Mouse (Mus musculus) embryonic facial prominence, embryonic 14.5 days (tissue): ENCODE data around the gene Dusp12. TPM values are rescaled to one million over a fixed set of nuclear protein-coding genes. Genes with fewer than 3 reads are reported as not detected.

Experiments used
- ATAC-seq: fragments of 200-750 bp; cut with Nextera tagmentation; 2 replicates; pipeline ENCODE4 v1.8.0; 2017; ENCODE audit warnings: low read depth, moderate number of reproducible peaks, moderate TSS enrichment
- DNase-seq: peaks from one replicate; pipeline ENCODE4 v3.0.0-alpha.2; 2015; ENCODE audit warnings: low spot score
- H3K27ac ChIP-seq: fragments of 300-500 bp; sonication (generic); replicated peaks from 2 replicates; pipeline ENCODE4 v1.5.1; 2014; ENCODE audit warnings: low read depth, mild to moderate bottlenecking, low read length, moderate library complexity
- H3K27me3 ChIP-seq: fragments of 300-500 bp; sonication (generic); replicated peaks from 2 replicates; pipeline ENCODE4 v1.6.1; 2014; ENCODE audit warnings: low read length; ENCODE audit not compliant: control insufficient read depth, insufficient read depth
- H3K36me3 ChIP-seq: fragments of 300-500 bp; sonication (generic); 2 replicates; pipeline ENCODE4 v1.6.1; 2014; ENCODE audit warnings: low read length, mixed read lengths; ENCODE audit not compliant: control insufficient read depth, insufficient read depth
- H3K4me1 ChIP-seq: fragments of 300-500 bp; sonication (generic); 2 replicates; pipeline ENCODE4 v1.6.1; 2014; ENCODE audit warnings: antibody characterized with exemption, low read length; ENCODE audit not compliant: control insufficient read depth, insufficient read depth
- H3K4me2 ChIP-seq: fragments of 300-500 bp; sonication (generic); 2 replicates; pipeline ENCODE4 v1.6.1; 2014; ENCODE audit warnings: low read depth, mild to moderate bottlenecking, low read length, moderate library complexity, mixed read lengths
- H3K4me3 ChIP-seq: fragments of 300-500 bp; sonication (generic); 2 replicates; pipeline ENCODE4 v1.5.1; 2014; ENCODE audit warnings: low read depth, mild to moderate bottlenecking, low read length
- H3K9ac ChIP-seq: fragments of 300-500 bp; sonication (generic); 2 replicates; pipeline ENCODE4 v1.6.1; 2014; ENCODE audit warnings: low read depth, mild to moderate bottlenecking, low read length, moderate library complexity, mixed read lengths
- H3K9me3 ChIP-seq: fragments of 300-500 bp; sonication (generic); 2 replicates; pipeline ENCODE4 v1.6.1; 2016; ENCODE audit warnings: low read length; ENCODE audit not compliant: control insufficient read depth
- WGBS: fragments of 180-500 bp; shearing (Covaris S2); extraction: QIAGEN DNeasy Blood & Tissue Kit; methylation state at CpG from one replicate; pipeline ENCODE4 v1.1.7; 2014; 5-methylcytosine and 5-hydroxymethylcytosine counted together
- polyA plus RNA-seq: library from polyadenylated mRNA; unstranded; fragments of >200 nt; fragmentation: Nextera tagmentation; extraction: Ambion mirVana; gene quantifications from 2 replicates; pipeline ENCODE4 v1.2.1, GENCODE M21; 2014

Dusp12 gene
- polyA plus RNA-seq, 1 experiment from 2014 or later = 43.7 TPM

- Histone ChIP-seq H3K27me3 (no peaks in the 10 kb centered on the region), H3K4me1 (no peaks in the 10 kb centered on the region), H3K4me2 (no peak overlapping the region), H3K9me3 (no peaks in the 10 kb centered on the region), H3K36me3 (peaks cover 10% of the 10 kb centered on the region; the same call in 1 of the 2 replicates), H3K4me3 (no peak overlapping the region), H3K27ac (no peak overlapping the region; the same call in 1 of the 2 replicates), H3K9ac (no peak overlapping the region)
- ATAC-seq (no peak), DNase-seq (no peak)
- 38% methylated on average over 10 of the region's 10 CpGs for WGBS
These were observed 39.7 kb downstream of the Dusp12 start for GRCm38 (mm10) chr1:170845448-170846307.

GRCm38 (mm10) chr1:170844380-170844779 is 41.0 kb downstream of the Dusp12 start:
- H3K27ac ChIP-seq = no peak overlapping the region
- no peaks in the 10 kb centered on the region for H3K27me3 ChIP-seq
- H3K4me1 ChIP-seq = no peaks in the 10 kb centered on the region
- H3K9me3 ChIP-seq = no peaks in the 10 kb centered on the region
- DNase-seq = peak; percentile 32
- H3K4me3 ChIP-seq = no peak overlapping the region
- 54% methylated on average over 8 of the region's 8 CpGs for WGBS
- no peak overlapping the region for H3K4me2 ChIP-seq
- H3K9ac ChIP-seq = no peak overlapping the region
- ATAC-seq = no peak
- peaks cover 15% of the 10 kb centered on the region; the same call in 1 of the 2 replicates for H3K36me3 ChIP-seq

- no peaks in the 10 kb centered on the region for H3K27me3 ChIP-seq
- DNase-seq = peak; percentile 66
- H3K36me3 ChIP-seq = peaks cover 11% of the 10 kb centered on the region; the same call in 1 of the 2 replicates
- H3K4me1 ChIP-seq = no peaks in the 10 kb centered on the region
- no peak overlapping the region for H3K27ac ChIP-seq
- H3K4me3 ChIP-seq = no peak overlapping the region
- no peaks in the 10 kb centered on the region for H3K9me3 ChIP-seq
- no peak overlapping the region for H3K9ac ChIP-seq
- no peak overlapping the region for H3K4me2 ChIP-seq
- no peak for ATAC-seq
These were observed 45.7 kb downstream of the Dusp12 start for GRCm38 (mm10) chr1:170839685-170840084.

GRCm38 (mm10) chr1:170834756-170835155 is 50.6 kb downstream of the Dusp12 start:
- no peaks in the 10 kb centered on the region for H3K27me3 ChIP-seq
- DNase-seq (peak; percentile 23), ATAC-seq (no peak)
- H3K36me3 ChIP-seq = no peaks in the 10 kb centered on the region
- H3K9me3 ChIP-seq = no peaks in the 10 kb centered on the region
- H3K4me2 ChIP-seq = no peak overlapping the region
- no peaks in the 10 kb centered on the region for H3K4me1 ChIP-seq
- H3K4me3 ChIP-seq = no peak overlapping the region
- no peak overlapping the region for H3K9ac ChIP-seq
- H3K27ac ChIP-seq = no peak overlapping the region
- WGBS = 72% methylated on average over 9 of the region's 9 CpGs

GRCm38 (mm10) chr1:170829781-170830180 is 55.6 kb downstream of the Dusp12 start:
- H3K4me2 ChIP-seq = no peak overlapping the region
- 92% methylated on average over 1 of the region's 1 CpGs for WGBS
- H3K9ac ChIP-seq = no peak overlapping the region
- H3K27ac ChIP-seq = no peak overlapping the region
- no peak for ATAC-seq
- no peaks in the 10 kb centered on the region for H3K4me1 ChIP-seq
- DNase-seq = no peak
- H3K27me3 ChIP-seq = no peaks in the 10 kb centered on the region
- H3K9me3 ChIP-seq = no peaks in the 10 kb centered on the region
- H3K36me3 ChIP-seq = no peaks in the 10 kb centered on the region
- no peak overlapping the region for H3K4me3 ChIP-seq

- no peaks in the 10 kb centered on the region for H3K9me3 ChIP-seq
- ATAC-seq = no peak
- 78% methylated on average over 6 of the region's 6 CpGs for WGBS
- no peak for DNase-seq
- H3K27me3 ChIP-seq = no peaks in the 10 kb centered on the region
- no peak overlapping the region for H3K4me3 ChIP-seq
- H3K27ac ChIP-seq = no peak overlapping the region
- H3K9ac ChIP-seq = no peak overlapping the region
- H3K36me3 ChIP-seq = no peaks in the 10 kb centered on the region
- H3K4me2 ChIP-seq = no peak overlapping the region
- no peaks in the 10 kb centered on the region for H3K4me1 ChIP-seq
These were observed 56.0 kb downstream of the Dusp12 start for GRCm38 (mm10) chr1:170829344-170829743.

Other genes with a start within 250 kb of the Dusp12 start
- gene Olfml2b, start 241.0 kb downstream of the Dusp12 start, polyA plus RNA-seq = 43.7 and 46.6 TPM in 2 replicates
- 10.8 and 11.7 TPM in 2 replicates for gene Atf6, start 17.8 kb downstream of the Dusp12 start, polyA plus RNA-seq
- 1.1 and 1.5 TPM in 2 replicates for gene Gm26620, start 475 bp downstream of the Dusp12 start, polyA plus RNA-seq
- gene Fcrlb, start 27.4 kb upstream of the Dusp12 start, polyA plus RNA-seq = not detected in 2 replicates
- gene Fcrla, start 42.0 kb upstream of the Dusp12 start, polyA plus RNA-seq = not detected in 2 replicates
- 1.6 and 3.2 TPM in 2 replicates for gene Fcgr2b, start 91.0 kb upstream of the Dusp12 start, polyA plus RNA-seq
- gene Fcgr4, start 133.4 kb upstream of the Dusp12 start, polyA plus RNA-seq = 0.81 and 0.92 TPM in 2 replicates
- gene Fcgr3, start 179.4 kb upstream of the Dusp12 start, polyA plus RNA-seq = 20.5 and 25.0 TPM in 2 replicates
- gene Cfap126, start 228.4 kb upstream of the Dusp12 start, polyA plus RNA-seq = 4.4 and 12.3 TPM in 2 replicates